Mouse (Mus musculus) regulatory T cell (primary cell): ENCODE results near the gene Gm4498.
"Not testable (repeated sequence)": the region's sequence is repeated elsewhere in the genome, so short reads cannot be mapped to it uniquely, and the experiment has no call there.

Experiments used
- in situ Hi-C: fragments of 300-600 bp; cut with MboI, MseI; formaldehyde crosslinking; loops from one replicate; pipeline ENCODE4 v1.15.1; 2025; ENCODE audit warnings: high pct_unique_total_duplicates

Gene Gm4498

DNA sequence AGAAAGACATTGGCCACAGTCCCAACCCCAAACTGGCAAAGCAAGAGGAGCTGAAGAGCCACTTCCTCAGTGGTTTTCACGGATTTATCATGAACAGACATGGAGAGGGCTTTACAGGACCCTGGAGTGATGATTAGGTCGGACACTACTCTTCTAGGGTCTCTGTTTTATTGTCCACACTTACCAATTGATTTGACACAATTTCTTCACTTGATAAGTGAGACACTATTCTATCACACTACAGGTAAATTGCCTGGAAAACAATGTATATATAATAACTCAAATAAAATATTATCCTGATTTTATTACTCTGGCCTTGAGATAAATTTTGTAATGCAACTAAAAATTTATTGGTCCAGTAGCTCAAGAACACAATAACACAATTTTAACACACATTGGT, at the start of gene Gm4498:
Gene Gm4498 (minus strand): TSS at position 101 of the 400 bp plus-strand sequence.
- in situ Hi-C loops = not testable (repeated sequence)

DNA sequence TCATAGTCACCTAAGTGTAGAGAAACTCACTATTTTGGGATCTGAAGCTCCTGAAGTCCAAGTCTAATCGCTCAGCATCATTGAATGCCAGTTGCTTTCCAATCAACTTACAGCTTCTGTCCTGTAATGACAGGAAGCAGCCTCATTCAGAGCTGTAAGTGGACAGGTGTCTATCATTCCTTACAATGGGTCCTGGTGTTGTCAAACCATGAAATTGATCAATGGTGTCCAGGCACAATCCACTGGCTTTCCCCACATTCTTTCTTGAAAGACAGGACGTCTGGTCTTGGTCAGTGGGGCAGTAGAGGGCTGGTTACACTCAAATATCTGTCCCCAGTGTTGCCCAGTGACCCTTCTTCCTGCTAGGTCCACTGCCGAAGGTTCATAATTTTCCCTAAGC, 29.1 kb upstream of the Gm4498 start, which contains the start of gene Gm5890:
Gene Gm5890 (minus strand): TSS at position 101 of the 400 bp plus-strand sequence.
- in situ Hi-C loops = loop anchor here (25.0 kb wide), 1 partner anchor 675 kb away; no protein-coding TSS in a partner anchor

DNA sequence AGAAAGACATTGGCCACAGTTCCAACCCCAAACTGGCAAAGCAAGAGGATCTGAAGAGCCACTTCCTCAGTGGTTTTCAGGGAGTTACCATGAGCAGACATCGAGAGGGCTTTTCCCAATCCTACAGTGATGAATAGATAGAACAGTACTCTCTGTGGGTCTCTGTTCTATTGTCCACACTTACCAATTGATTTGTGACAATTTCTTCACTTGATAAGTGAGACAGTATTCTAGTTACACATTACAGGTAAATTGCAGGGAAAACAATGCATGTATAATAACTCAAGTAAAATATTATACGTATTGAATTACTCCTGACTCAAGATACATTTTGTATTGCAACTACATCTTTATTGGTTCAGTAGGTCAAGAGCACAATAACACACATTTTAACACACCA, 28.1 kb downstream of the Gm4498 start, which contains the start of gene Gm6164:
Gene Gm6164 (minus strand): TSS at position 101 of the 400 bp plus-strand sequence.
- in situ Hi-C loops = not testable (repeated sequence)

DNA sequence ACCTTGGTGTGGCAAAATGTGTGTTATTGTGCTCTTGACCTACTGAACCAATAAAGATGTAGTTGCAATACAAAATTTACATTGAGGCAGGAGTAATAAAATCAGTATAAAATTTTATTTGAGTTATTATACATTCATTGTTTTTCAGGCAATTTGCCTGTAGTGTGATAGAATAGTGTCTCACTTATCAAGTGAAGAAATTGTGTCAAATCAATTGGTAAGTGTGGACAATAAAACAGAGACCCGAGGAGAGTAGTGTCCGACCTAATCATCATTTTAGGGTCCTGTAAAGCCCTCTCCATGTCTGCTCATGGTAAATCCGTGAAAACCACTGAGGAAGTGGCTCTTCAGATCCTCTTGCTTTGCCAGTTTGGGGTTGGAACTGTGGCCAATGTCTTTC, 40.2 kb downstream of the Gm4498 start, which contains the start of gene Vmn1r95:
Gene Vmn1r95 (plus strand): TSS at position 301 of the 400 bp plus-strand sequence.
- in situ Hi-C loops = not testable (repeated sequence)
